Mouse (Mus musculus) adrenal gland, postnatal 14 days (tissue): ENCODE measurements around the gene Hoxc12. TPM values are rescaled to one million over a fixed set of nuclear protein-coding genes. Genes with fewer than 3 reads are reported as not detected.

ENCODE experiments used
- DNase-seq: peaks from one replicate; pipeline ENCODE4 v3.0.0; 2021; ENCODE audit warnings: mixed read lengths
- total RNA-seq: library from RNA; stranded (reverse); gene quantifications from 2 replicates; pipeline ENCODE4 v1.2.3, GENCODE M21; 2021

The Hoxc12 gene
- total RNA-seq, 1 experiment from 2014 or later: not detected

- no peak for DNase-seq
Measured at GRCm38 (mm10) chr15:102937036-102937666, 594 bp downstream of the Hoxc12 start.

- no peak for DNase-seq
Measured at GRCm38 (mm10) chr15:102939256-102940155, 2.9 kb downstream of the Hoxc12 start.

- DNase-seq: no peak
Measured at GRCm38 (mm10) chr15:102942739-102943467, 6.3 kb downstream of the Hoxc12 start.

- DNase-seq: no peak
Measured at GRCm38 (mm10) chr15:102943468-102943813, 6.9 kb downstream of the Hoxc12 start.

DNA sequence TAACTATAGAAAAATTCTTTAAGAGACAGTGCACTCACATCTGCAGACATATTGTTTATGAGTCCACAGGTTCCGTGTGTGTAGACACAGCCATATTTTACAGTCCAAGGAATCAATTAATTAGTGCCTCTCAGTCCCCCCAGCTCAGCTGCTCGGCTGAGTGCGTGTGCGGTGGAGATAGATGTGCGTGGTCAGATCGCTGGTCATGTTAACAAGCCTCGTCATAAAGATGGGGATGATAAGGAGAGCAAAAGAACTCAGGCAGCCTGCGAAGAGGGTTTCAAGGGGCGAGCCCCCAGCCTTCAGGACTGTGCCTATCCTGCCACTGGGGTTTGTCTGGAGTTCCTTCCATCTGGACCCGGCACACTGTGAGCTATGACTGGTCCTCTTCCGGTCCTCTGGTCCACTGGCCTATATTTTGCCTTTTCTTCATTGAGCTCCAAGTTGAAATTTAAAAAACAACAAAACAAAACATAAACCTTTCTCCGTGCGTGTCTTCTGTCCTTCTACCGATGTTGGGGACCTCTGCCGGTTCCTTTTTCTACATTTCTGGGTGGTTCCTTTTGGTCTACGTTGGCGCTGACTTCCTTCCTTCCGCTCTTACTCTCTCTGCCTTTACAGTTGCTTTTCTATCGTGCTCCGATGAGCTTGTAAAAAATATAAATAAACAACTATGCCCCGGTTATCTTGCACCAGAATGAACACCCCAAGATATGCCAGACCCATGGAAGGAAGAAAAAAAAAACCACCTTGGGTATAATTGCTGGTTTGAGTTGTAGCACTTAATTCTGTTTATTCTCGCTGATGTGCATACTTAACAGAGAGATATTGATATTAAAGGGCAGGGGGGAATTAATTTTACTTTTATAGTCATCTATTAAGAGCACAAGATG, 8.9 kb downstream of the Hoxc12 start:
- DNase-seq: no peak

- DNase-seq: no peak
Measured at GRCm38 (mm10) chr15:102947276-102947675, 10.7 kb downstream of the Hoxc12 start.

DNA sequence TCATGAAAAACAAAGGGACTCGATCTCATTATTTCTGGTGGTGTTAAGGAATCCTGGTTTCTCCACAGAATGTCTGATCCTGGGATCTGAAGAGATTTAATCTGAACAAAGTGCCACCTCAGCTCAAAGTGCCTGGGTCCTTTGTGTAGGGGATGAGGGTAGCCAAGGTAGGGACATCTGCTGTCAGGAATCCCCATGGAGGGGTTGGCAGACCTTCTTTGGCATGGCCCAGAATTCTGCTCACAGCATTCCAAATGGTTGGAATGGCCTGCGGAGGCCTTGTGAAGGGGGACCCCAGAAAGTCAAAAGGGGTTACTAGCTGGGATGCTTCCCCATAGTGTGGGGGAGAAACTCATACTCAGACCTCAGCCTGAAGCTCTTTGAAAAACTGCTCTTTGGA, 12.3 kb downstream of the Hoxc12 start:
- DNase-seq: no peak

- no peak for DNase-seq
Measured at GRCm38 (mm10) chr15:102949696-102950095, 13.1 kb downstream of the Hoxc12 start.

DNA sequence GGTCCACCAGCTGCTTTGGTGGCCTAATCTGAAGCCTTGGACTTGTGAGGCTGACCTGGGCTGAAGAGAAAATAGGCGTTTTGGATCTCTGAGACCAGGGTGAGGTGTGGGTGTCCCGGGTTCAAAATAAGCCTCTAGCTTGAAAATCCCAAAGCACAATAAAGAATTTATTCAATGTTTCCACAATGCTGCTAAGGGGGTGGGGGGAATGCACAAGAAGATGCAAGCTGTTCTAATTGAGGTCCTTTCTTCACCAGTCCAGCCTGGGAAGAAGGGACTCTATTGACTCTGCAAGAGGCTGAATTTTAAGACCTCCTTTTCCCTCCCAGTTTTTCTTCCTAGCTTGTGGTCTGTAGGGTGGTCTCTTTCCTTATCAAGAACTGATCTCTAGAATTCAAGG, 14.3 kb downstream of the Hoxc12 start:
- no peak for DNase-seq

DNA sequence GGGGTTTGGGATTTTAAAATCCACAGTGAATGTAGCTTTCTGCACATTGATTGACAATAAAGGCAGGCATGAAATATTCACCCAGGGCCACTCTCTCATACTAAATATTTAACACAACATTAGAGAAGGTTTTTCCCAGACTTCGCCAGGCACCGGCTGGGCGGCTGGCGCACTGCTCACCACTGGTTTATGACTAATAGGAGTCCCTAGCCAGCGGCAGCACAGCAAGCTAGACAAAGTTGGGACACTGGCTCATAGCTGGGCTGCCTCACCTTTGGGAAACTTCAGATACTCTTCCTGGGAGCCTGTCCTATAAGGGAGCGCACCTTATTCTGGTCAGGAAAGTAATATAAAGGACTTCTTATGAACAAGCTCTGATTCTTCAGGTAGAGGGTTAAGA, 17.0 kb downstream of the Hoxc12 start:
- DNase-seq: no peak

- no peak for DNase-seq
Measured at GRCm38 (mm10) chr15:102954192-102955006, 17.8 kb downstream of the Hoxc12 start, which contains the start of gene Hoxc11. Gene Hoxc11 (plus strand): TSS chr15:102954427.

- no peak for DNase-seq
Measured at GRCm38 (mm10) chr15:102955007-102955382, 18.4 kb downstream of the Hoxc12 start.

DNA sequence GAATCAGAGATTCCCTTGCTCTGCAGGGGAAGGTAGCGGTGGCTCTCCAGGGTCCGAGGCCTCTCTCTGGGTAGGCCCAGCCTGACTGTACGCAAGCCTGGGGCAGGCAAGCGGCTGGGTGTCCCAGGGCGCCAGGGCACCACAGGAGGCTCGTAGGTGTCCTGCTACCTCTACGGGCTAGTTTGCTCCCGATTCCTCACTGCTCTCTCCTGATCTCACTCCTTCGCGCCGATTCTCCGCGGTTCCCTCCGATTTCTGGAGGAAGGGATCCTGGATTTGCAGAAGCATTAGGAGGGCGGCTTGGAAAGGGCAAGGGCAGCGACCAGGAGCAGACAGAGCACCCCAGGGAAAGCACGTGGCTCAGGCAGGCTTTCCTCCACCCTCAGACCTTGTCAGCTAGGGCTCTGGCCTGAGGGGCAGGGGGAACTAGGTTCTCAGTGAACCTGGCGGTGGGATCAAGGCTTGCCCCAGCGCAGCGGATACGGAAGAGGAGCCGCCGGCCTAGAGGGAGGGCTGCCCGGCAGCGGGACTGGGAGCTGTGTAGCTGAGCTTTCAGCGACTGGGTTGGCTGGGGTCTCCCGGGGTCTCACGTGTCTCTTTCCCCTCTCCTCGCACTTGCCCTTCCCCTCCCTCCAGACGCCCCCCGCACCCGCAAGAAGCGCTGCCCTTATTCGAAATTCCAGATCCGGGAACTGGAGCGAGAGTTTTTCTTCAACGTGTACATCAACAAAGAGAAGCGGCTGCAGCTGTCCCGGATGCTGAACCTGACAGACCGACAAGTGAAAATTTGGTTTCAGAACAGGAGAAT, 19.5 kb downstream of the Hoxc12 start:
- DNase-seq: no peak

DNA sequence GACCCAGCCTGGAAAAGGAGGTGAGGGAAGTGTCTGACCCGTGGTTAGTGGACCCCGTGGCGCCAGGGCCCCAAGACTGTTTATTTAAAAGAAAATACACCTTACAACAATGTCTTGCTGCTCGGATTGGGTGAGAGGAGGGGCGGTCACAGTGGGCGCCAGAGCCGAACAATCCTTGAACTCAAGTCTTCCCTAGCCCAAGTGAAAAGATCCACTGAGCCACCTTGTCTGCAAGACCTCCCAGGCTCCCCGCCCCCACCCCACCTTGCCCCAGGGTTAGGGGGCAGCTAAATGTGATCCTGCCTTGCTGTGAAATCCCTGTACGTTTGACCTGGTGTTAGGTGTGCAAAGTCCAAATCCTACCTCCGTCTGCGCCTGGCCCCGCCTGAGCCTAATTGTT, 20.3 kb downstream of the Hoxc12 start:
- DNase-seq: no peak

GRCm38 (mm10) chr15:102959663-102960191, 23.2 kb downstream of the Hoxc12 start:
- no peak for DNase-seq

DNA sequence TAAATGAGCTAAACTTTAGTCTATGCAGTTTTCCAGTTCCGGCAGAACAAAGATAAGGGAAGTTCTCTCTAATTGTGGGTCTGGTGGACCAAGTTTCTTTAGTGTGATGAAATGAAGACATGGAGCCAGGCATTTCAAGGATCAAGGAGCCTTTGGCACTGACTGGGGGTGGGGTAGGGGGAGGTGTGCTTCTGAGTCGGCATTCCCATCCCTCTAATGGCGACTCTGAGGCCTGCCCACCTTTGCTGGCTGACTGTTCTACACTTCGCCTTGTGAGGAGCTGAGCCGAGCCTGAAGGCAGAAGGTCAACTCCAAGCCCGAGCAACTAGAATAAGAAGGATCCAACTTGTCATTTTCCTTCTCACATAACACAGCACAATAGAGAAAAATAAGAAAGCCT, 25.2 kb downstream of the Hoxc12 start:
- no peak for DNase-seq

DNA sequence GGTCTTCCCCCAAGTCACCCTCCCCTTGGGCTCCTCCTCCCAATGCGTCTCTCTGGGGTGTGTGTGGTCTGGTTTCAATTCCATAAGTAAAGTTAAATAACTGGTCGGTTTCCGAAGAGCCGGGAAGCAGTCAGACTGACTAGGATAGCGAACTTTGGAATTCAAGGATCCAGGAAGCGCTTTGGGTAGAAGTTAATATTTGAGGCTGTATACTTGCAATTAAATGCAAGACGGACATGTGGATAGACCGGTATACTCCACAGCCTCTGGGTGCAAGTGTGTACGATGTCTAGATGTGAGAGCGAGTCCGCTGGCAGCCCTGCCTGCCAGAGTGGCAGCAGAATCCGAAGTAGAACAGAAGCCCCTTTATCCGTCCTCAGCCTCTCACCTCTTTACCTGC, 25.9 kb downstream of the Hoxc12 start:
- no peak for DNase-seq

- DNase-seq: no peak
Measured at GRCm38 (mm10) chr15:102963259-102963658, 26.7 kb downstream of the Hoxc12 start.

GRCm38 (mm10) chr15:102963671-102964640, 27.4 kb downstream of the Hoxc12 start:
- DNase-seq: peak; percentile 45
